Mouse (Mus musculus) kidney, embryonic 16.5 days (tissue): ENCODE results near the gene Fgfr1op2. TPM values are rescaled to one million over a fixed set of nuclear protein-coding genes. Genes with fewer than 3 reads are reported as not detected.

ENCODE experiments used
- polyA plus RNA-seq: library from polyadenylated mRNA; unstranded; fragments of >200 nt; fragmentation: Nextera tagmentation; extraction: Ambion mirVana; gene quantifications from 2 replicates; pipeline ENCODE4 v1.2.1, GENCODE M21; 2015

The Fgfr1op2 gene
- polyA plus RNA-seq, 1 experiment from 2014 or later: 92.6 TPM

Other genes with a start within 250 kb of the Fgfr1op2 start
- gene Itpr2, start 75.0 kb upstream of the Fgfr1op2 start, polyA plus RNA-seq: 14.0 and 14.5 TPM in 2 replicates
- 79.5 and 83.1 TPM in 2 replicates for gene Ints13, start 632 bp downstream of the Fgfr1op2 start, polyA plus RNA-seq
- 142 and 151 TPM in 2 replicates for gene Med21, start 65.3 kb downstream of the Fgfr1op2 start, polyA plus RNA-seq
- gene Tm7sf3, start 65.6 kb downstream of the Fgfr1op2 start, polyA plus RNA-seq: 41.9 and 44.7 TPM in 2 replicates
- 15.4 and 15.8 TPM in 2 replicates for gene Stk38l, start 147.8 kb downstream of the Fgfr1op2 start, polyA plus RNA-seq
- 3.0 and 4.7 TPM in 2 replicates for gene Arntl2, start 218.9 kb downstream of the Fgfr1op2 start, polyA plus RNA-seq